Mouse (Mus musculus): ENCODE data around the gene Mxi1. TPM values are rescaled to one million over a fixed set of nuclear protein-coding genes. Genes with fewer than 3 reads are reported as not detected.
A peak's percentile ranks its signal among the peaks of the same experiment; 100 is the strongest.

Mxi1 gene
- polyA plus RNA-seq, 1 experiment from 2014 or later: 43.0 TPM

DNA sequence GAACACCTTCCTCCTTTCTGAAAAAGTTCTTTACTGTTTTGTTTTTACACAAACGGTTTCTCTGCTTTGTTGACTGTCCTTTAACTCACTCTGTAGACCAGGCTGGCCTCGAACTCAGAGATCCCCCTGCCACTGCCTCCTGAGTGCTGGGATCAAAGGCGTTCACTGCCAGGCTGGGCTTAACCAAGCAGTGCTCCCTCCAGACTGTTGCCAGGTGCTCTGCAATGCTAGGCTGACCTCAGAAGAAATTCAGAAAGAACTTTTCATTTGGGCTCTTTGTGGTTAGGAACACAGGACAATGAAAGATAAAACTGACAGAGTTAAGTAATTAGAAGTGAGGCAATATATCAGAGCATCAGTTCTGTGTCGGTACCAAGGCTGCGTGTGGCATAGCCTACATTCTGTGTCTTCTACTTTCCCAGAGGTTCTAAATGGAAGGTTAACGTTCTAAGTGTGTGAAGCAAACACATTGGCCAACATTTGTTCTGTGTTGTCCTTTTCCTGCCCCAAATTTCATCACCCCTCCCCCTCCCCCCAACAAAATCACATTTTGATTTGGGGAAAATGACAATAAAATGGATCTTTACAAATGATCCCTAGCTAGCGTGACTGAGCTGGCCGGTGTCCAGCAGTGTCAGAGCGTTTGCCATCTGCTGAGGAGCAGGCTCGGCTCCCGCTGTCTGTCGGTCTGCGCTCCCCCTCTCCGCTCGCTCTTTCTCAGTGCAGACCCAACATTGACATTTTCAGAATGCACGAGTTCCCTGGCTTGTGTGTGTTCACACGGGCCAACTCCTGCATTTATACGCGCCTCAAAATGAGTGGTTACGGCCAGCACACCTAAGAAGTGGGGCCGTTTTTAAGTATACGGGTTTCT lies 49.1 kb downstream of the Mxi1 start:
- WGBS: 54% methylated on average over 22 of the region's 22 CpGs
- ATAC-seq (peak; percentile 46; the same call in 1 of the 2 replicates), DNase-seq (ENCODE audit: low spot score) (peak; percentile 51)
- Histone ChIP-seq H3K9ac (replicated peaks; ENCODE audit: low read depth) (no peak overlapping the region), H3K4me1 (ENCODE audit: insufficient read depth, low read depth, low read length) (no peaks in the 10 kb centered on the region), H3K4me3 (ENCODE audit: low read depth, low read length) (peak overlapping the region; percentile 20; the same call in 1 of the 2 replicates), H3K27me3 (replicated peaks; ENCODE audit: insufficient read depth, low read length) (no peaks in the 10 kb centered on the region), H3K27ac (ENCODE audit: low read length) (no peak overlapping the region), H3K36me3 (ENCODE audit: insufficient read depth, low read length) (no peaks in the 10 kb centered on the region), H3K4me2 (replicated peaks; ENCODE audit: low read depth, low read length) (peak overlapping the region; percentile 32), H3K9me3 (ENCODE audit: low read length) (no peaks in the 10 kb centered on the region)
- TF ChIP-seq EP300 (IDR thresholded peaks at IDR 0.05) (no peak), CTCF (IDR thresholded peaks at IDR 0.05) (no peak)

DNA sequence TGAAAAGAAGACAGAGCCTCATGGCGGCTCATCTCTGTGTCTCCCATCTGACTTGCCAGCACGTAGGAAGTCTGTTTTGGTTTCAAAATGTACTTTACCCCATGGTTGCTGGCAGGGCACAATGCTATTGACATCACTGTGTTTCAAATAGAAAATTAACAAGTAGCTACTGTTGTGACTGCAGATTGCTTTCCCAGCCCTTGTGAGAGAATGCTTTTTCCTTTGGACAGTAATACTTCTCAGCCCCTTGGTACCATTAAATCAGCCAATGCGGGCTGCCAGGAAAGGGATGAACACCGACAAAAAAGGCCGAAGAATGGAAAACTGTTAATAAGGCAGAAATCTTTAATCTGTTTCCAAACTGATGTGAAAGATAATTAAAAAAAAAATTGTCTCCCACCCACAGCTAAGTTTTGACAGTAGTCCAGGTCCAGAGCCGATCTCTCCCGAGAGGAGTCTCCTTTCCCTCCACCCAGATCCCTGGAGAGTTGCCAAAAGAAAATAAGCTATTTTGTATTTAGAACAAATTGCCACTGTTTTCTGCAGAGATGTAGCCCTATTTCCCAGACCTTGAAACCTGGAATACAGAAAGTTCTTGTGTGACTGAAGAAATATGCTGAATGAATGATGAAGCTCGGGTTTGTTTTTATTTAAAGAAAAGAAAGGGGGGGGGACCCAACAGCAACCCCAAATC lies 50.1 kb downstream of the Mxi1 start:
- no peak overlapping the region for H3K9ac ChIP-seq (replicated peaks; ENCODE audit: low read depth)
- H3K27ac ChIP-seq (ENCODE audit: low read length): no peak overlapping the region
- H3K4me1 ChIP-seq (ENCODE audit: insufficient read depth, low read depth, low read length): peaks cover 2% of the 10 kb centered on the region; the same call in 1 of the 2 replicates
- DNase-seq (ENCODE audit: low spot score) (no peak), ATAC-seq (no peak)
- H3K4me3 ChIP-seq (ENCODE audit: low read depth, low read length): no peak overlapping the region
- H3K4me2 ChIP-seq (replicated peaks; ENCODE audit: low read depth, low read length): peak overlapping the region; percentile 32
- no peaks in the 10 kb centered on the region for H3K27me3 ChIP-seq (replicated peaks; ENCODE audit: insufficient read depth, low read length)
- no peaks in the 10 kb centered on the region for H3K9me3 ChIP-seq (ENCODE audit: low read length)
- WGBS: 54% methylated on average over 8 of the region's 8 CpGs
- H3K36me3 ChIP-seq (ENCODE audit: insufficient read depth, low read length): no peaks in the 10 kb centered on the region
- TF ChIP-seq CTCF (IDR thresholded peaks at IDR 0.05) (no peak), EP300 (IDR thresholded peaks at IDR 0.05) (no peak)

DNA sequence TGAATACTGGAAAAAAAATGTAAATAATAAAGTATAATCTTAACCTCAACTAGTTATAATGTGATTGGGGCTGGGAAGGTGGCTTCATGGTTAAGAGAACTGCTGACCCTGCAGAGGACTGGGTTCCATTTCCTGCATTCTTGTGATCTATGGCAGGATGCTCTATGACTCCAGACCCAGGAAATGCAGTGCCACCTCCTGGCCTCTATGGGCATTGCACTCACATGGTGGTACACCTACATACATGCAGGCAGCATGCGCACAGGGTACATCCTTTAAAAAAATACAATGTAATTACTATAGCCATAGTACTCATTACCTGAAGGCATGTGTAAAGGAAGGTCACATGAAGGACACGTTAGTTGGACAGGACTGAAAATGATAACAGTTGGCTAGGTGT lies 52.6 kb downstream of the Mxi1 start:
- Histone ChIP-seq H3K27me3 (replicated peaks; ENCODE audit: insufficient read depth, low read length) (no peaks in the 10 kb centered on the region), H3K4me3 (ENCODE audit: low read depth, low read length) (no peak overlapping the region), H3K4me1 (ENCODE audit: insufficient read depth, low read depth, low read length) (peaks cover 12% of the 10 kb centered on the region; the same call in 1 of the 2 replicates), H3K9ac (replicated peaks; ENCODE audit: low read depth) (no peak overlapping the region), H3K36me3 (ENCODE audit: insufficient read depth, low read length) (no peaks in the 10 kb centered on the region), H3K4me2 (replicated peaks; ENCODE audit: low read depth, low read length) (no peak overlapping the region), H3K27ac (ENCODE audit: low read length) (no peak overlapping the region), H3K9me3 (ENCODE audit: low read length) (no peaks in the 10 kb centered on the region)
- DNase-seq (ENCODE audit: low spot score) (no peak), ATAC-seq (no peak)
- TF ChIP-seq CTCF (IDR thresholded peaks at IDR 0.05): peak; percentile 64
- TF ChIP-seq EP300 (IDR thresholded peaks at IDR 0.05): no peak
- WGBS: 47% methylated on average over 2 of the region's 2 CpGs

DNA sequence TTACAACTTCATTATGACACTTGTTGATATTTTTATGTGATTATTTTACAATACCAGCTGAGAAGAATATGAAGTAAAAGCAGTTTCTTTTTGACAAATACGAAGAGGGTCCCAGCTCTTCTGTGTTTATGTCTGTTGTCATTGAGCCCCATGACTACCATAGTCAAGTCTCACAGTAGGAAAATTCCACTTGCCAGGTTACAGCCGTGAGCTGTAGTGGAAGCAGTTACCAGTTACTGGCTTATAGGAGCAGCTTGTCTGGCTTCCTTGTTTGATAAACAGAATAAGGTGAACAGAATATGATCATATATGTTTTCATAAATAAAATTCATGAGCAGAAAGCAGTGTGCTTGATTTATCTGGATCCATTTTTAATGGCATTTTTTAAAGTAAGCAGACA lies 54.2 kb downstream of the Mxi1 start:
- H3K4me2 ChIP-seq (replicated peaks; ENCODE audit: low read depth, low read length): no peak overlapping the region
- H3K27ac ChIP-seq (ENCODE audit: low read length): no peak overlapping the region

DNA sequence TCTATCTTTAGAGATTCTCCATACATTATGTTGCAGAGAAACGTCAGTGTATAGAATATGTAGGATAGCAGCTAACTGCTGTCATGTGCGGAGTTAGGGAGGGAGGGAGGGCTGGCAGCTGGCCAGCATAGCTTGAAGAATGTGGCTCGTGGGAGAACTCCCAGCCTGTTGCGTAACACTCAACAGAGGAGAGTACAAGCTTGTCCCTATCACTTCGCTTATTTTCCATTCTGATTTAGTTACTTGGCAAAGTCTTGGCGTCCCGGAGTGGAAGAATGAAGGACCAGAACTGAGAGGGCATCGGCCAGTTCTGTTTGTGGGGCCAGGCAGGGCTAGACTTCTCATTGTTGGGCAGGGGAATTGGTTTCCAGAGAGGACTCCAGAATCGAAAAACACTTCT lies 54.6 kb downstream of the Mxi1 start:
- Histone ChIP-seq H3K9me3 (ENCODE audit: low read length) (no peaks in the 10 kb centered on the region), H3K27me3 (replicated peaks; ENCODE audit: insufficient read depth, low read length) (no peaks in the 10 kb centered on the region), H3K4me1 (ENCODE audit: insufficient read depth, low read depth, low read length) (peaks cover 12% of the 10 kb centered on the region; the same call in 1 of the 2 replicates), H3K27ac (ENCODE audit: low read length) (peak overlapping the region; percentile 66), H3K4me3 (ENCODE audit: low read depth, low read length) (no peak overlapping the region), H3K9ac (replicated peaks; ENCODE audit: low read depth) (no peak overlapping the region), H3K36me3 (ENCODE audit: insufficient read depth, low read length) (no peaks in the 10 kb centered on the region), H3K4me2 (replicated peaks; ENCODE audit: low read depth, low read length) (peak overlapping the region; percentile 43)
- DNase-seq (ENCODE audit: low spot score) (peak; percentile 95), ATAC-seq (peak; percentile 86)
- 10% methylated on average over 9 of the region's 9 CpGs for WGBS
- TF ChIP-seq CTCF (IDR thresholded peaks at IDR 0.05) (no peak), EP300 (IDR thresholded peaks at IDR 0.05) (peak; percentile 55)

More for the DNA sequence above, 54.2 kb downstream of the Mxi1 start:
- Histone ChIP-seq H3K9ac (replicated peaks; ENCODE audit: low read depth) (no peak overlapping the region), H3K4me3 (ENCODE audit: low read depth, low read length) (no peak overlapping the region), H3K4me1 (ENCODE audit: insufficient read depth, low read depth, low read length) (peaks cover 12% of the 10 kb centered on the region; the same call in 1 of the 2 replicates), H3K36me3 (ENCODE audit: insufficient read depth, low read length) (no peaks in the 10 kb centered on the region), H3K27me3 (replicated peaks; ENCODE audit: insufficient read depth, low read length) (no peaks in the 10 kb centered on the region), H3K9me3 (ENCODE audit: low read length) (no peaks in the 10 kb centered on the region)
- peak; percentile 46 for DNase-seq (ENCODE audit: low spot score)
- WGBS: 32% methylated on average over 2 of the region's 2 CpGs
- TF ChIP-seq EP300 (IDR thresholded peaks at IDR 0.05): no peak
- no peak for TF ChIP-seq CTCF (IDR thresholded peaks at IDR 0.05)
- no peak for ATAC-seq

DNA sequence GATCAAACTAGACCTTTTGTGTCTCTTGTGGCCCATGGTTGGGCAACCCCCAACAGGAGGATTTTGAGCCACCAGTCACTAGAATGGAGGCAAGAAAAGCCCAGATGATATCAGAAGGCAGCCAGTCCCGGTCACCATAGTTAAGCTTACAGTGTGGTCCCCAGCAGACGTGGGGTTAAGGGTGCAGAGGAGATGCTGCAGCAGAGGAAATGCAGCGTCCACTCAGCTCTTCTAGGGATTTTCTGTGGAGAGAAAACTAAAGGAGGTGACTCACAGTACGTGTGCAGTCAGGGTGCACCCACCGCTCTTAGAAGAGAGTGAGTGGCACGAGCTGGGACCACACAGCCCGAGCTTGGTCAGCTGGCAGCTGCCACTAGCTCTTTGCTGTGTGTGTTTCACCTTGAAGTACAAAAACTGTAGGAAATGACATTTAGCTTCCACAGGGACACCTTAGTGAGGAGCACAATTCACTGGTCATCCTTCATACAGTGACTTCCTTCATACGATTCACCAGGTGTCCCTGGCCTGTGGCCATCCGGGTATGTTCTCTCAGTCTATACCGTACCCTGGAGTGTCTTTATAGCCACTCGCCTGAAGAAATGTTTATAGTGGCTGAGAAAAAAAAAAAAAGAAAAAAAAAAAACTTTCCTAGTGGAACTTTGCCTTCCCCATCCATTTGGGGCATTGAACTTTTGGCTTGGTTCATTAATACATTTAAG lies 55.9 kb downstream of the Mxi1 start:
- H3K9me3 ChIP-seq (ENCODE audit: low read length): no peaks in the 10 kb centered on the region
- no peak overlapping the region for H3K27ac ChIP-seq (ENCODE audit: low read length)
- H3K27me3 ChIP-seq (replicated peaks; ENCODE audit: insufficient read depth, low read length): no peaks in the 10 kb centered on the region
- H3K4me2 ChIP-seq (replicated peaks; ENCODE audit: low read depth, low read length): no peak overlapping the region
- H3K9ac ChIP-seq (replicated peaks; ENCODE audit: low read depth): no peak overlapping the region
- ATAC-seq: no peak
- H3K4me1 ChIP-seq (ENCODE audit: insufficient read depth, low read depth, low read length): peaks cover 12% of the 10 kb centered on the region; the same call in 1 of the 2 replicates
- TF ChIP-seq CTCF (IDR thresholded peaks at IDR 0.05) (no peak), EP300 (IDR thresholded peaks at IDR 0.05) (no peak)
- peak; percentile 19 for DNase-seq (ENCODE audit: low spot score)
- H3K4me3 ChIP-seq (ENCODE audit: low read depth, low read length): no peak overlapping the region
- WGBS: 63% methylated on average over 11 of the region's 11 CpGs
- no peaks in the 10 kb centered on the region for H3K36me3 ChIP-seq (ENCODE audit: insufficient read depth, low read length)

Data from lung, postnatal 0 days (tissue).